Mouse (Mus musculus): ENCODE measurements around the gene Copz2. TPM values are rescaled to one million over a fixed set of nuclear protein-coding genes. Genes with fewer than 3 reads are reported as not detected.
A peak's percentile ranks its signal among the peaks of the same experiment; 100 is the strongest.

Gene Copz2
- total and polyA plus RNA-seq, 3 experiments = 0.35 to 4.1 (median 0.99) TPM

- no peak overlapping the region for H3K9ac ChIP-seq (ENCODE audit: insufficient read depth, low read depth)
- H3K27me3 ChIP-seq (replicated peaks) = peaks cover 90% of the 10 kb centered on the region
- in situ Hi-C loops (cut with MboI; ENCODE audit: low pct_ligation_motif_present, low pct_unique_long_range_greater_than_20kb, low sequenced_read_pairs) (no loop called here), dilution Hi-C loops (cut with MboI; ENCODE audit: extremely low pct_ligation_motif_present, extremely low pct_unique_long_range_greater_than_20kb, low sequenced_read_pairs) (no loop called here)
- H3K9me3 ChIP-seq (replicated peaks; ENCODE audit: low read length) = no peaks in the 10 kb centered on the region
- H3K4me2 ChIP-seq (ENCODE audit: insufficient read depth, low read depth, poor library complexity, severe bottlenecking) = no peak overlapping the region
- TF ChIP-seq MYC (IDR thresholded peaks at IDR 0.05; ENCODE audit: low read depth, low read length) (no peak), UBTF (IDR thresholded peaks at IDR 0.05; ENCODE audit: low read depth, low read length) (no peak), HCFC1 (IDR thresholded peaks at IDR 0.05; ENCODE audit: low read depth, low read length) (no peak), MAFK (IDR thresholded peaks at IDR 0.05; ENCODE audit: insufficient replicate concordance, low read length) (no peak), BHLHE40 (IDR thresholded peaks at IDR 0.05; ENCODE audit: low read depth, low read length) (no peak), ELF1 (IDR thresholded peaks at IDR 0.05; ENCODE audit: low read depth, low read length) (no peak), POLR2A (IDR thresholded peaks at IDR 0.05; ENCODE audit: low read depth, low read length) (no peak), CHD1 (IDR thresholded peaks at IDR 0.05; ENCODE audit: low read depth, low read length) (no peak), USF2 (conservative IDR thresholded peaks at IDR 0.05; ENCODE audit: low read depth, low read length) (no peak), ZKSCAN1 (IDR thresholded peaks at IDR 0.05; ENCODE audit: borderline replicate concordance, low read depth, low read length) (no peak), POLR2AphosphoS2 (IDR thresholded peaks at IDR 0.05; ENCODE audit: low read depth, low read length) (no peak), KAT2A (IDR thresholded peaks at IDR 0.05; ENCODE audit: insufficient replicate concordance, low read length) (no peak)
- H3K4me3 ChIP-seq (replicated peaks in 1 of 3; ENCODE audit: low read depth in 2 of 3, low read length in 2 of 3, poor library complexity in 1 of 3) = no peak overlapping the region
- no peaks in the 10 kb centered on the region for H3K36me3 ChIP-seq (replicated peaks in 1 of 2; ENCODE audit: control insufficient read depth in 1 of 2, insufficient read depth in 1 of 2, low read length in 1 of 2)
- no peak for DNase-seq (ENCODE audit: extremely low read depth)
- no peaks in the 10 kb centered on the region for H3K79me2 ChIP-seq (replicated peaks; ENCODE audit: control insufficient read depth, extremely low read depth, insufficient read depth, poor library complexity, severe bottlenecking)
- H3K27ac ChIP-seq (ENCODE audit: insufficient read depth, low read depth) = no peak overlapping the region
- peaks cover 8 to 32% of the 10 kb centered on the region in 2 experiments; a peak in 3 of 4 replicates for H3K4me1 ChIP-seq (ENCODE audit: control insufficient read depth in 1 of 2, insufficient read depth in 2 of 2)
Observed at GRCm38 (mm10) chr11:96879359-96879758, 29.7 kb downstream of the Copz2 start.

GRCm38 (mm10) chr11:96880296-96880695 lies 30.6 kb downstream of the Copz2 start:
- no peak overlapping the region for H3K4me3 ChIP-seq (replicated peaks in 1 of 3; ENCODE audit: low read depth in 2 of 3, low read length in 2 of 3, poor library complexity in 1 of 3)
- H3K4me1 ChIP-seq (ENCODE audit: control insufficient read depth in 1 of 2, insufficient read depth in 2 of 2) = peaks cover 8 to 26% of the 10 kb centered on the region in 2 experiments; a peak in 3 of 4 replicates
- TF ChIP-seq USF2 (conservative IDR thresholded peaks at IDR 0.05; ENCODE audit: low read depth, low read length) (peak; percentile 56), TBP (conservative IDR thresholded peaks at IDR 0.05; ENCODE audit: low read depth, low read length) (no peak), MXI1 (IDR thresholded peaks at IDR 0.05; ENCODE audit: low read depth, low read length) (no peak), RCOR1 (conservative IDR thresholded peaks at IDR 0.05; ENCODE audit: low read depth, low read length) (no peak), BHLHE40 (IDR thresholded peaks at IDR 0.05; ENCODE audit: low read depth, low read length) (peak; percentile 63), USF1 (IDR thresholded peaks at IDR 0.05; ENCODE audit: low read depth, low read length) (peak; percentile 52)
- in situ Hi-C loops (cut with MboI; ENCODE audit: low pct_ligation_motif_present, low pct_unique_long_range_greater_than_20kb, low sequenced_read_pairs) = no loop called here
- DNase-seq (ENCODE audit: extremely low read depth) = no peak
- H3K27ac ChIP-seq (ENCODE audit: insufficient read depth, low read depth) = no peak overlapping the region
- no peaks in the 10 kb centered on the region for H3K9me3 ChIP-seq (replicated peaks; ENCODE audit: low read length)
- dilution Hi-C loops (cut with MboI; ENCODE audit: extremely low pct_ligation_motif_present, extremely low pct_unique_long_range_greater_than_20kb, low sequenced_read_pairs) = no loop called here
- H3K4me2 ChIP-seq (ENCODE audit: insufficient read depth, low read depth, poor library complexity, severe bottlenecking) = no peak overlapping the region
- no peaks in the 10 kb centered on the region for H3K36me3 ChIP-seq (replicated peaks in 1 of 2; ENCODE audit: control insufficient read depth in 1 of 2, insufficient read depth in 1 of 2, low read length in 1 of 2)
- H3K79me2 ChIP-seq (replicated peaks; ENCODE audit: control insufficient read depth, extremely low read depth, insufficient read depth, poor library complexity, severe bottlenecking) = no peaks in the 10 kb centered on the region
- H3K9ac ChIP-seq (ENCODE audit: insufficient read depth, low read depth) = no peak overlapping the region
- peaks cover 89% of the 10 kb centered on the region for H3K27me3 ChIP-seq (replicated peaks)
